Mouse (Mus musculus) cerebellum, adult 2 months (tissue): ENCODE measurements at regions not wholly inside any gene's neighbourhood (a gene's known extent, or its start where the extent isn't known, plus 50 kb on each side); places are given as distances from the start of the nearest gene placed in this dataset.

Experiments used
- DNase-seq, 2 experiments: peaks; one replicate each; pipeline ENCODE4 v3.0.0; 2021
- H3K27ac ChIP-seq: fragments of 200-500 bp; 2 replicates; pipeline ENCODE4 v1.5.1; 2012; ENCODE audit warnings: low read length, control low read depth, inconsistent platforms; ENCODE audit not compliant: insufficient read depth
- H3K27me3 ChIP-seq: fragments of 200-500 bp; 2 replicates; pipeline ENCODE4 v1.6.1; 2012; ENCODE audit warnings: inconsistent platforms, mild to moderate bottlenecking, low read length, moderate library complexity; ENCODE audit not compliant: control insufficient read depth, insufficient read depth
- H3K4me1 ChIP-seq: fragments of 200-500 bp; 2 replicates; pipeline ENCODE4 v1.6.1; 2011; ENCODE audit warnings: low read length; ENCODE audit not compliant: control insufficient read depth, insufficient read depth
- H3K4me3 ChIP-seq: fragments of 200-500 bp; replicated peaks from 2 replicates; pipeline ENCODE3; 2011; ENCODE audit warnings: mild to moderate bottlenecking, low read depth, low read length, control low read depth; ENCODE audit not compliant: insufficient read depth
- CTCF ChIP-seq: fragments of 200-500 bp; IDR thresholded peaks from 2 replicates; pipeline ENCODE4 v1.5.1; 2011; ENCODE audit warnings: low read depth, mild to moderate bottlenecking, control low read depth, low read length, moderate library complexity, borderline replicate concordance; ENCODE audit not compliant: insufficient read depth
- POLR2A ChIP-seq: fragments of 200-500 bp; IDR thresholded peaks from 2 replicates; pipeline ENCODE4 v1.6.1; 2011; ENCODE audit warnings: low read length, control low read depth, borderline replicate concordance; ENCODE audit not compliant: insufficient read depth
- WGBS: fragments of 180-500 bp; shearing (Covaris S2); methylation state at CpG from one replicate; pipeline ENCODE4 v1.1.7; 2018; 5-methylcytosine and 5-hydroxymethylcytosine counted together

DNA sequence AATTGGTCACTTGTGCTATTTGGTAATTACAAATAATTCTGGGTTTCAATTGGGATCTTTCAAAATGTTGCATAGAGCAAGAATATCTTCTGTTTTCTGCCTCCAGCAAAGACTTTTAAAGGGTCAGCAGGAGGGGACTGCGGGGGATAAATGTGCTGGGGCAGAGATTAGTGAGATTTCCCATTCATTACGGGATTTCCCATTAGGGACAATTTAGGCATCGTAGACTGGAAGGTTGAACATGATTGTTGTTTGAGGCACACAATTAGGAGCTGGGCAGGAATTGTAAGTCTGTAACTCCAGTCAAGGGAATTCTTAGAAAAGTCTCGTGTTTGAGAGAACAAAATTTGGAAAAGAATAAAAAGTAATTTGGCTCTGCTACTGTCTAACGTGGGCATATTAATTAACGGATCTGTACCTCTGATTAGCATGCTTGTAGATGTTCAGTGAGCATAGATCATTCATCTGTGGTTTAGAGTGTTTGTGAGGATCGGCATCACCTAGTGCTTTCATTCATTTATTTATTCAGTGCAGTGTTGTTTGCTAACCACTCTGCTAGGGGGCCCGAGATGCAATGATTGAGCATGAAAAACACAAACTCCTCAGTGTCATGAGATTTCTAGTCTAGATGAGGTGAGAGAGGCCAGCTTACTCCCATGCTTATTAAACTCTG lies 341.9 kb upstream of the Slc30a5 start:
- Histone ChIP-seq H3K4me1 (no peaks in the 10 kb centered on the region), H3K27ac (no peak overlapping the region), H3K27me3 (no peaks in the 10 kb centered on the region), H3K4me3 (no peak overlapping the region)
- no peak for DNase-seq
- WGBS: 80% methylated on average over 8 of the region's 8 CpGs
- TF ChIP-seq CTCF (no peak), POLR2A (no peak)

DNA sequence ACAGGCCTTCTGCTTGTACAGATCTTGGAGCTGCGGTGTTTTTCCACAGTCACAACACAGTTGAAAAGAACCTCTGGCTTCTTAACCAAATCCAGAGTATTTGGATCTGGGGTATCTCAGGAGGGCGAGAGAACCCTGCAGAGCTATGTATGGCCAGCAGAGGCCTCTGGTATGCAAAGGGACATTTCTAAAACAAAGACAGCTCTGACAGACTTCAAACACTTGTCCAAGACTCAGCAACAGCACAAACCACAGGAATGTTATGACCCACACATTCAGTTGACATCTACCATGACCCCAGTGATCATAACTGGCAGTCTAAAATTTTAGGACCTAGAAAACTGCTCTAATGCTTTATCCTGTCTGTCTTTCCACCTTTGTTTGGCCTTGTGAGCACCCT lies 328.5 kb upstream of the Slc30a5 start:
- H3K27me3 ChIP-seq: no peaks in the 10 kb centered on the region
- H3K27ac ChIP-seq: no peak overlapping the region
- no peaks in the 10 kb centered on the region for H3K4me1 ChIP-seq
- H3K4me3 ChIP-seq: no peak overlapping the region
- DNase-seq: no peak
- 75% methylated on average over 2 of the region's 2 CpGs for WGBS
- no peak for TF ChIP-seq CTCF
- no peak for TF ChIP-seq POLR2A

DNA sequence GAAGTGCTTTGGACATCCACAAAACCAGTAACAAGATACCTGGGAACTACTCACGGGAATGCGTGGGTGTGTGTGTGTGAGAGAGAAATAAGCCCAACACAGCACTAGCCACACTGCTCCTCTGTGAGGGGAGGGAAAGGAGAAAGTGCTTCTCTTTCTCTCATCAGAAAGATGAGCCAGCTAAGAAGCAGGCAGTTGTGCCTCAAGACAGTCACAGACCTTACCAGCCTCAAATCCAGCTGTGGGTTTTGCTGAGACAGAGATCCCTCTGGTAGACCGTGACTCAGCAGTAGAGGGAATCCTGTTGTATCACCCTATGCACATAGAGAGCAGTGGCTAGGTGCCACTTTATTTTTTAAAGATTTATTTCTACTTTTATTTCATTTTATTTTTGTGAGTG lies 326.7 kb upstream of the Slc30a5 start:
- Histone ChIP-seq H3K27me3 (no peaks in the 10 kb centered on the region), H3K4me3 (no peak overlapping the region), H3K27ac (no peak overlapping the region), H3K4me1 (no peaks in the 10 kb centered on the region)
- 96% methylated on average over 3 of the region's 3 CpGs for WGBS
- DNase-seq: no peak
- TF ChIP-seq CTCF (no peak), POLR2A (no peak)

DNA sequence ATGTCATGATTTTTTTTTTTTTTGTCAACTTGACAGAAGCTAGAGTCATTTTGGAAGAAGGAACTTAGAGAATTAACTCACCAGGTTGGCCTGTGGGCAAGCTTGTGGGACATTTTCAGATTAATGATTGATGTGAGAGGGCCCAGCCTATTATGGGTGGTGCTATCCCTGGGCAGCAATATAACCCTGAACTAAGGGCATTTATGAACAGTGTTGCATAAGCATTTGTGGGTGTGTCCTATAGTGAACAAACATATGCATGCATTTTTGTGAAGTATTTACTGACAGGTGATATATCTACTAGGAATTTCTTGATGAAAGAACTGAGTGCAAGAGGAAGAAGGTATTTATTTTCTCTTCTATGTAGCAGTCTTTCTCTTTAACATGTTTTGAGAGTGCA lies 320.5 kb upstream of the Slc30a5 start:
- no peaks in the 10 kb centered on the region for H3K4me1 ChIP-seq
- H3K27ac ChIP-seq: no peak overlapping the region
- no peaks in the 10 kb centered on the region for H3K27me3 ChIP-seq
- no peak for TF ChIP-seq POLR2A
- no peak for TF ChIP-seq CTCF
- no peak overlapping the region for H3K4me3 ChIP-seq
- DNase-seq: no peak

DNA sequence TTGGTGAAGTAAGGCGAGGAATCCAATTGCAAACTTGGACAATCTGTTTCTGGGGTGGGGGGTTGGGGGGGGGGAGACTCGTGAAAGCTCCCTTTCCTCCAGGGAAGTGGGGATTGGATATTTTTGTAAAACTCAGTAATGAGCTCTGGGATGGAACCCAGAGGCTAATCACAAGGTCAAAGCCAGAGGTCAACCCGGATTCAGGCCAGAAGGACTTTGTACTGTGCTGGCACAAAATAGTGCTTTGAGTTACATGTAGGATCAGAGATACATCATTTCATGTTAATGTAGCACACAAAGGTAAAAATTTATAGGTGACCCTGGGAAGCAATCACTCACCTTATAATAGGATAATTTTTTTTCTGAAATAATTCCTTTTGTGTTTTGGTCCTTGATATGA lies 309.5 kb upstream of the Slc30a5 start:
- 61% methylated on average over 3 of the region's 3 CpGs for WGBS
- Histone ChIP-seq H3K4me1 (no peaks in the 10 kb centered on the region), H3K27ac (no peak overlapping the region), H3K4me3 (no peak overlapping the region), H3K27me3 (no peaks in the 10 kb centered on the region)
- TF ChIP-seq CTCF (no peak), POLR2A (no peak)
- DNase-seq: no peak

DNA sequence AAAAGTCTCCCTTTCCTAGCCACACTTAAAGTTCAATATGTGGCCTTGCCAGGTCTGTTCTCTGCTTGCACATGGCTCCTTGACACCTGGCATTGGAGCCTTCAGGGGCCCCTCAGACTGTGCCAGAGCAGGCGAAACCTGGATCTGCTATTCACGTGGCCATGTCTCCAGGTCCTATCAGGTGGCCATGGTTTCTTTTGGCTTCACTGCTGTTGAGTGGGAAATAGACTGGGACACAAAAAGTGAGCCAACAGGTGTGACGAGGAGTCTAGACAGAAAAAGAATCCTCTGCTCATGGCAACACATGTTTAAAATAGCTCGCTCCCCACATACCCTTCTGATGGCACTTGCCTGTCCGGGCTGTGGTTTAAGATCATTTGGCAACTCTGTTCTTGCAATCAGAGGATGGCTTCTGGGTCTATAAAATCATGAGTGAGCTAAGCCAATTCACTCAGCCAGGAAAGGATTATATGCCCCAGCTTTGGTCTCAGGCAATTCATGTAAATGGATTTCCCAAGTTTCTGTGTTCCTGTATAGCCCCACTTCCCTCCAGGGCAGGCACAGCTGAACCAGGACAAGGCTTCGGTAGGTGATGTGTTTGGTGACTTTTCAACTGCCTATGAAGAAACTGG lies 309.0 kb upstream of the Slc30a5 start:
- Histone ChIP-seq H3K4me3 (no peak overlapping the region), H3K27me3 (no peaks in the 10 kb centered on the region), H3K4me1 (no peaks in the 10 kb centered on the region), H3K27ac (no peak overlapping the region)
- TF ChIP-seq POLR2A (no peak), CTCF (no peak)
- DNase-seq: no peak
- WGBS: 80% methylated on average over 6 of the region's 6 CpGs

DNA sequence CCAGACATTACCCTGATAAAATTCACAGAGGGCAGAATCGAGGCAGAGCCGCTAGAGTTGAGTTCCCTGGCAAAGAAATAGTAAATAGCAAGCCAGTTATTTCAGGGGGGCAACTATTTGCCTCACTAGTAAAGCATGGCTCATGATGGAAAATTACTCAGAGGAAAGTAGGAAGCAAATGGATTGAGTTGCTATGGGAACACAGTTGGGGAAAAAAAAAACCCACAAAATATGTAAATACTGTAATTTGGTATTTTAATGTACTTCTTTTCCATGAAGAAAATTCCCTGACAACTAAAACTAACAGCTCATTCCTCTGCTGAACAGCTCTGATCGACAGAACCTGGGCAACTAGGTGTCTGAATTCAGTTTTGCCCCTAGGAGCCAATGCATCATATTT lies 296.2 kb upstream of the Slc30a5 start:
- WGBS: 78% methylated on average over 3 of the region's 3 CpGs
- no peak for DNase-seq
- TF ChIP-seq POLR2A: no peak
- no peak for TF ChIP-seq CTCF
- Histone ChIP-seq H3K4me3 (no peak overlapping the region), H3K4me1 (no peaks in the 10 kb centered on the region), H3K27ac (no peak overlapping the region), H3K27me3 (no peaks in the 10 kb centered on the region)

DNA sequence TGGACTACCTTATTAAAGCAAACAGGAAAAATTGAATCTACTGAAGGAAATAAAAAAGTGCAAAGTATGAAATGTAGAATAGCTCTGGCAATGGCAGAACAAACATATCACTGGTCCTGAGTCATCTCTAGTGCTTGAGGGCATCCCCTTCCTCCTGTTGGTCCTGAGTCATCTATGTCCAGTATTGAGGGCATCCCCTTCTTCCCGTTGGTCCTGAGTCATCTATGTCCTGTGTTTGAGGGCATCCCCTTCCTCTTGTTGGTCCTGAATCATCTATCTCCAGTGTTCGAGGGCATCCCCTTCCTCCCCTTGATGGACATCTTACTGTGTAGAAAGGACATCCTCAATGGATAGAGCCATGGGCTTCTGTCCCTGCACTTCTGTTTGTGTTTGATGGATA lies 294.6 kb upstream of the Slc30a5 start:
- Histone ChIP-seq H3K27me3 (no peaks in the 10 kb centered on the region), H3K4me1 (no peaks in the 10 kb centered on the region), H3K4me3 (no peak overlapping the region), H3K27ac (no peak overlapping the region)
- DNase-seq: no peak
- 77% methylated on average over 2 of the region's 2 CpGs for WGBS
- TF ChIP-seq CTCF: no peak
